Mouse (Mus musculus) heart, adult 9 months (tissue): ENCODE results near the gene Jmjd6.
"Not testable (repeated sequence)": the region's sequence is repeated elsewhere in the genome, so short reads cannot be mapped to it uniquely, and the experiment has no call there.

Experiments used
- DNase-seq, 2 experiments: peaks; one replicate each; pipeline ENCODE4 v3.0.0; 2022; ENCODE audit warnings: low spot score in 2 of 2

The Jmjd6 gene

DNA sequence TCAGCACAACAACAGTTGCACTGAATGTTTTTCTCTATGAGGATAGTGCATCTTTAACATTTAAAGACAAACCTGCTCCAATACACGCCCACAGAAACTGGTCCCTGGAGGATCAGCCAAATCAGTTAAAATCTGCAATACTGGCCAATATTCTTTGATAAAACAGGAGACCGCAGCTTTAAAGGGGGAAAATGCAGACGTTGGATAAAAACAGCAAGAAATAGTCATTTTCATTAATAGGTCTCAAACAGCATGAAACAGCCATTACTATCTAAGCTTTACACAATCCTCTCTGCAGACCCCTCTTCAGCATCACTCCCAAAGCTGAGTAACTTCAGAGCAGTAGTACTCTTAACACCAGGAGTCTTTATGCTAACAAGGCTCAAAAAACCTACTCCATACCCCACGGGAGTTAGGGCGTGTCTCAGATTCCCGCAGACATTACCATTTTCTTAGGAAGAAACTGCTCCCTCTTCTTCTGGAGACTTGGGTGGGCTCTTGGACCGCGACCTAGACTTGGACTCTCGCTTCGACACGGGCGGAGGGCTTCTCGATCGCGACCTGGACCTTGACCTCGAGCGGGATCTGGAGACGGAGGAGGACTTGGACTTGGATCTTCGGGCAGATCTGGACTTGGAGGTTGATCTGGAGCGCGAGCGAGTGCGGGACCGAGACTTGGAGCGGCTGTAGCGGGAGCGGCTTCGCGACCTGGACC is 8.5 kb upstream of the Jmjd6 start:
- no peak for DNase-seq

DNA sequence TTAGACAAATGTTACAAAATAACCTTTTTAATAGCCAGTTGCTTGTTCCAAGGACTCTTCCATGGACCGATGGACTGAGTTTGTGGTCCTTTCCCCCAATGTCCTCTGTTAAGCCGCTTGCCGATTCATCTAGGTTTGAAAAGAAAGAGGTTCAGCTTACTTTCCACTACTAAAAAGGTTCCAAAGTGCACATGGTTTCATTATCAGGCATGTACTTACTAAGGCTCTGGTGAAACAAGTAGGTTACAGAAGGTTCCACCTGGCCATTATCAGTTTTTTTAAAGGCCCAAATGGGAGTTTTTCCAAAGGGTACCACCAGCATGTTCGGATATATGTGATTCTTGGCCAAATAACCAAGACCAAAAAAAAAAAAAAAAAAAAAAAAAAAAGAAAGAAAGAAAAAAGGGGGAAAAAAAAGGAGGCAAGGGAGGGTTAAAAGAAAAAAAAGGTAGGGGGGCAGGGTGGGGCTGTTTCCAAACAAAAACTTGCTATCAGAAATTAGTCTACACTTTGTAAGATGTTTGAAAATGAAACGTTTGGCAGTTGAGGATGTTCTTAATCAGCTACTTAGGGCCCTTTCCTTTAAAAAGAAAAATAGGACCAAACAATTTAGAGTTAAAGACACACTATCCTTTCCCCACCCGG is 7.7 kb upstream of the Jmjd6 start:
- no peak for DNase-seq

DNA sequence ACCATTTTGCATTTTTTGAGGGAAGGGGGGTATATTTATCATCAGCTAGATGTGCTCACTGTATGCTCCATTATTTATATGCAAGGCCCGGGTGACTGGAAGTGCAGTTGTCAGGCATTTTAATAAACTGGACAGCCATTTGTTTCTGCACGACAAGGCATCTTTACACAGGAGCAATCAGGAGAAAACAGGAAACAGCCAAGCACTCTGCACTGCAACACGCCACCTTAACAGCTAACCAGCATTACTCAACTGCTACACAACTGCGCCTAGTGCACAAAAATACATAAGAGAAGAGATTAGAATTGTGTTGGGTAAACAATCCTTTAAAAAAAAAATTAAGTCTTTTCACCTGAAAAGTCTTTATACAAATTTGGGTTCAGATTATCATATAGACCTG is 6.8 kb upstream of the Jmjd6 start:
- no peak for DNase-seq

DNA sequence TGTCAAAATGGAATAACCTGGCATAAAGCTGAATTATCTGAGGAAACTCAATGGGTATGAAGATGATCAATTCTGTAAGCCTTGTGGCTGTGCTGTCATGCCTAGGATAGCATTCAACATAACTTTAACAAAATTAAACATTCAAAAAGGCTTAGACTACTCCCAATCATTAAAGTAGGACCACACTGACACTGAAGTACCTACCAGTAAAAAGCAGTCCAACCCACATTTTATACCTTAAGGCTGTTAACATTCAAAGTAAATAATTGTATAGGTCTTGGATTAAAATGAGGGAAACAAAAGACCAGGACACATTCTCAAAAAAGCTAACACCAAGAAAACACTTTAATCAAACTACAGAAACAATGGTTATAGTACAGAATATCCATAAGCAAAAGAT is 6.3 kb upstream of the Jmjd6 start:
- no peak for DNase-seq

DNA sequence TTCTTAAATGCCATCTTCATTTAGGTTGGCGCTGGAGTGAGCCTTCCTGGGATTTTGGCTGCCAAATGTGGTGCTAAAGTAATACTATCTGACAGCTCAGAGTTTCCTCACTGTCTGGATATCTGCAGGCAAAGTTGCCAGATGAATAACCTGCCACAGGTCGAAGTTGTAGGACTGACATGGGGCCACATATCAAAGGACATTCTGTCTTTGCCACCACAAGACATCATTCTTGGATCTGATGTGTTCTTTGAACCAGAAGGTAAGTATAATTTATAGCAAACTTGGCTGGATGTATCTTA is 5.6 kb upstream of the Jmjd6 start:
- DNase-seq, result not testable (repeated sequence)

DNA sequence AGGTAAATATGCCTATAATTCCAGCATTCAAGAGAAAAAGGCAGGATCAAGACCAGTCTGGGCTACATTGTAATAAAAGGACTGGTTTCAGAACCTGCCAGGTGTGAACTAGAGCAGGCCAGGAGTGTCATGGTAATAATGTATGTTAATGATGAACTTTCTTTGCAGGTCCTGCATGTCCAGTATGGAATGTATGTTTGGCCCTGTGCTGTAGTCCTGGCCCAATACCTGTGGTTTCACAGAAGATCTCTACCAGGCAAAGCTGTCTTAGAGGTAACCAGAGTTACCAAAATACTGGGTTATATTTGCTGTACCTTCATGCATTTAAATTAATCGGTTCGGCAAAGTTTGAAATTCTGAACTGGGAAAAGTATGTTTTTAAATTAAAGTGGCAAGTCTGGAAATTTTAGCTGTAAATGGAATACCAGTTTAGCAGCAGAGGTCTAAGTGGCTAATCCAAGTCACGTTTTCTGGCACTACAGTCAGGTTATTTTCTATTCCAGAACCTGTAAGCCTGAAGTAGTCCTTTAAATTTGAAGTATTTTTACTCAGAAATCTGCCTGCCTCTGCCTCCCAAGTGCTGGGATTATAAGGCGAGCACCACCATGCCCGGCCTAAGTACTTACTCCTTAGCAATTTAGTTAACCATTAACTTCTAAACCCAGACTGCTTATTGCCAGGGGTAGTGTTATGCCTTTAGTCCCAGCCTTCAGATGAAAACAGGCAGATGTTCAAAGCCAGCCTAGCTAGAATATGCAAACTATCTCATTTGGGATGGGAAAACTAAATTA is 5.0 kb upstream of the Jmjd6 start:
- no peak for DNase-seq

DNA sequence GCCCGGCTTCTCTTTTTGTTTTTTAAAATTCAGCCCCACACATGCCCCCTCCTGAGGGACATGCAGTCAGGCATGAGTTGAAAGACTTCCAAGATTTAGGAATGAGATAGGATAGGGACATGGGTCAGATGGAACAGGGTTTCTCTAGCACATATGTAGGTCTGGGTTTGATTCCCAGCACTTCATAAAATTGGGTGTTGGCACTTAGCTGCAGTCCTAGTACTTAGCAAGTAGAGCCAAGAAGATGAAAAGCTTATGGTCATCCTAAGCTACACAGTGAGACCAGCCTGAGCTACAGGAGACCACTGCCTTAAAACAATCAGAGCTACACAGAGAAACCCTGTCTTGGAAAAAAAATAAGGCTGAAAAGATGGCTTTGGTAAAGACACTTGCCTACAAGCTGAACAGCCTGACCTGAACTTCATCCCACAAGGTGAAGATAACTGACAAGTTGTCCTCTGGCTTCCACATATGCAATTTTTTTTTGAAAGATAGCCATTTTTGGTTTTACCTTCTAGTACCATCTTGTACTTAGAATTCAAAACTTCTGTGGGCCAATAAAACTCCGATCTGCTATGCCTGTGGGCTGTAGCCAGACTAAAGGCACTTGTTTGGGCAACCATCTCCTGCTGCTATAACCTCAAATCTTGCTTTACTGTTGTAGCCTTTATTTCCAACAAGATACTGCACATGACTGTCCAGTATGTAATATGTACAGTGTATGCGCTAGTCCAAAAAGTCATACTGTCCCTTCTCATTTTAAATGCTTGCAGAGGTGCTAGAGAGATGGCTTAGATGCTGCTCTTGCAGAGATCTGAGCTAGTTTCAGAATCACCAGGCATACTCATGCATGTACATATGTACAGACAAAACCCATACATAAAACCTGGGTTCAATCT is 4.2 kb upstream of the Jmjd6 start:
- no peak for DNase-seq

DNA sequence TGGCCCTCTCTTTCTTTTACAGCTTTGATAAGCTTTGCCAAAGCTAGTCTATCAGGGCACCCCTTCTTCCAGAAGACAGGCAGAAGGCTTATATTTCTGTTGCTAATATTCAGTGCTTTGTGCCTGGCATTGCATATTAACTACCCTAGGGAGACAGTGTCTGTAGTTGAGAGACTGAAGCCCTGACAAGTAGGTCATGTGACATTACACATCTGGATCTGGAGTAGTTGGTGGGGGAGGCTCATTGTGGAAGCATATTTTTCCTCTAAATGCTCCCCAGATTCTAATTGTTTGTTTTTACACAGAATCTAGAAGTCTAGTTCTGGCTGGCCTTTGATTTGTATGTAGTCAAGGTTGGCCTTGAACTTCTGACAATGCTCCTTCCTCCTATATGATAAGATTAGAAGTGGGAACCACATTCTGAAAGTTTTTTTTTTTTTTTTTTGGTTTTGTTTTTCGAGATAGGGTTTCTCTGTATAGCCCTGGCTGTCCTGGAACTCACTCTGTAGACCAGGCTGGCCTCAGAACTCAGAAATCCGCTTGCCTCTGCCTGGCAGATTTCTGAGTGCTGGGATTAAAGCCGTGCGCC is 3.4 kb upstream of the Jmjd6 start:
- DNase-seq, result no peak

DNA sequence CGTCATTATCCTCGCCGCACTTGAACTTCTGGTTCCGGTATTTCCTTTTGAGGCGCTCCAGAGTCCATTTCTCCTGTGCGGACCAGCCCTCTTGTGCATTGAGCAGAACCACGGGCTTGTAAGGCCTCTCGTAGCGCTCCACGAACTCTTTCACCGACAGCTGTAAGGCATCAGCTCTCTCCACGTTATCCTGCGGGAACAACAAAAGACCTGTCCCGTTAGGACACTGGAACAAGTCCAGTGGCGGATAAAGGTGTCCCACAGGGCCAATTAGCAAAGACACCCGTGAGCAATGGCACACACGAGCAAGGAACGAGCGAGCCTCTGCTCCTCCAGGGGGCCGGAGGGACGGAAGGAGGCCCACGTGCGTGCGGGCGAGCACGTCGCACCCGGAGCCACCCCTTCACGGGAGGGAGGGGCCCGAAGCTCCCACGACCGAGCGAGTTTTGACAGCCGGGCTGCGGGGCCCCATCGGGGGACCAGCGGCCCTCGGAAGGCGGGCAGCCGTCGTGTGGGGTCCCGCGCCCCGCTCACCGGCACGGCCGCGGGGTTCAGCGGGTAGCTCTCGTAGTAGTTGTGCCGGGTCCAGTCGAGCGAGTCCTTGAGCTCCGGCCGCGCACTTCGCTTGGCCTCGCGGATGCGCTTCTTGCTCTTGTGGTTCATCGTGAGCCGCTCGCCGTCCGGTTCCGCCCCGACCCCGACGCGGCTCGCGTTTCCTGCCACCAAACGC is 553 bp downstream of the Jmjd6 start:
- DNase-seq, result peak; percentile 63 to 67

DNA sequence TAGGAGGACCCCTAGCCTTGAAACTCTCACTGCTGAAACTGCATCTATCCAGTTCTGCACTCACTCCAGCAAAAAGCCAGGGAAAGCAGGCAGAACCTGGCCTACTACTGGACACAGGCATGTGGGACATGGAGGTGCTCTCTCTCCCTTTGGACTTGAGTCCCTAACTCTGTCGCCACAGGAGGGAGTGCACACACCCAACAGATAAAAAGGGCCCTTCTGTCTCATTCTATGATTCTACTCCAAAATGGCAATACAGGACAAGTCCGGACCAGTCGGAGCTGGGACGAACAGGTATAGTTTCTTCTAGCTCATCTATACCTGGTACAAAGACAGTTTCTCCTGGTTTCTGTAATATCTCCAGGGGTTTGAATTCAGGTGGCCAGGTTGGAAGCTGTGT is 2.5 kb downstream of the Jmjd6 start:
- no peak for DNase-seq

DNA sequence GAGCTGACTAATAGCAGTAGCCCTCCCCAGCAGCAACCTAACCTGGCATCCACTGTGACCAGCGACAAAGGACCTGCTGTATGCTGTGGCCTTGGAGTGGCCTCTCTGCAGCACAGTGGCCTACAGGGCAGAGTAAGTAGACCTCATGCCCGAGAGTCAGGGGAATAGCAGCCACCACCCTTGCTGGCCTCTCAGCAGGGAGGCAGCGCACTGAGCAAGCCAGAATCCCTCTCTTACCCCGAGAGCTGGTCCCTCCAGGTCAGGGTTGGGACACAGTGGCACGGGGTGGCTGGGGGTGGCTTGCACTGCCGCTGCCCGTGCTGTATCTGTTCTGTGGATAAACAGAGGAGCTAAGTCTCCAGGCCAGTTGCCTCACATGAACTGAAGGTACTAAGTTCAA is 3.6 kb downstream of the Jmjd6 start:
- DNase-seq, result no peak

DNA sequence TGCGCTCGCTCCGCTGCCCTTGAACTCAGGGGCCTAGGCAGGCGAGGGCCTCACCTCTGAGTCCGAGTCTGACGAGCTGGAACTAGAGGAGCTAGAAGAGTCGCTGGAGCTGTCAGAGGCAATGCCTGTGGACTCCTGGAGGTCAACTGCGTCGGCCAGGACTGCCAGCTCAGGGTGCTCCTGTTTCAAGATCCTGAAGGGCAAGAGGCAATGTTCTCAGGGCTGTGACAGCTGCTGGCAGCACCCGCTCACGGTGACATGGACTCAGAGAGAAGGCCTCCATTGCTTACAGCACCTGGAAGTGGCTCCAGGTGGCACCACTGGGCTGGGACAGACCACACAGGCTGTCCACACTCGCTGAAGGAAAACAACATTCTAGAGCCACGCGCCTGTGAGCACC is 4.3 kb downstream of the Jmjd6 start:
- no peak for DNase-seq

DNA sequence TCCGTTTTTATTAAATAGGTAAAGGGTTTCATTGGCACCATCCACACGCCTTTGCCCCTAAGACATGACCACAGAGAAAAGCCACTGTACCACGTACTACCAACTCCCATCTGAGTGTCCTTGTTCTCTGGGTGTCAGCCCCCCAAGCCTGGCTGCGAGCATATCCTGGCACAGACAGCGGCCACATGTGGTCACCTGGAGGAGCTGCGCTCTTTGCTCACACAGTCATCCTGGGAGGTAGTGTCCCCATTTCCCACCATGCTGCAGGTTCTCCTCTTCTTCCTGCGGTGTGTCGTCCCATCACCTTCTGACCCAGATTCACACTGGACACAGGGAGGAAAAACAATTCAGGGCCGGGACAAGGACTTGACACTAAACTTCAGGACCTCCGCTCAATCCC is 5.8 kb downstream of the Jmjd6 start:
- DNase-seq, result no peak

DNA sequence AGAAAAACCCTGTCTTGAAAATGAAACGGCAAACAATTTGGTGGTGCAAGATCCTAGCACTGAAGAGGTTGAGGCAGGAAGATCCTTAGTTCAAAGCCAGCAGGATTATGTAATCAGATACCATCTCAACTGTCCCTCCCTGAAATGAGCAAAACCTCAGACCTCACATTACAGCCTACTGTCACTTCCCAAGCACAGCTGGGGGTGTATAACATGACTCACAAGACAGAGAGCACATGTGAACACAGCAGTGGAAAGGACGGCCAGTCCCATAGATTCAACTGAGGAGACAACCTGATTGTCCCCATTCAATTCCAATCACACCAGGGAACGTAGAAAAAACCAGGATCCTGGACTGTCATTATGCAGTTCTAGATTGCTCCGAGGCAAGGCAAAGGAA is 7.0 kb downstream of the Jmjd6 start:
- no peak for DNase-seq

DNA sequence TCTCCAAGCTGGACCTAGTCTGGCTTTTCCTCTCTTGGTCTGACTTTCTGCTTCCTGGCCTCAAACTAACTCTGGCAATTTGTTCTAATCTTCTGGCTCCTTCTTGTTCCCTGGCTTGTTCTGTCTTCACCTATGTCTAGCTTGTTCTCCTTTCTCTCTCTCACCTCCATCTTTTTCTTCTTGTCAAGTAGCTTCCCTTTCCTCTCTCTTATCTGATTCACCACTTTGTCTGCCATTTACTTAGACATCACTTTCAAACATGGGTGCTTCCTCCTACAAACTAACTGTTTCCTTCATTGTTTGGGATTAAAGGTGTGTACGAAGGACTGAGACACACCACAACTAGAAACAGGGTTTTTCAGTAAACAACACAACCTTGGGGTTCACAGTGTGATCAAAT is 8.3 kb downstream of the Jmjd6 start:
- no peak for DNase-seq

DNA sequence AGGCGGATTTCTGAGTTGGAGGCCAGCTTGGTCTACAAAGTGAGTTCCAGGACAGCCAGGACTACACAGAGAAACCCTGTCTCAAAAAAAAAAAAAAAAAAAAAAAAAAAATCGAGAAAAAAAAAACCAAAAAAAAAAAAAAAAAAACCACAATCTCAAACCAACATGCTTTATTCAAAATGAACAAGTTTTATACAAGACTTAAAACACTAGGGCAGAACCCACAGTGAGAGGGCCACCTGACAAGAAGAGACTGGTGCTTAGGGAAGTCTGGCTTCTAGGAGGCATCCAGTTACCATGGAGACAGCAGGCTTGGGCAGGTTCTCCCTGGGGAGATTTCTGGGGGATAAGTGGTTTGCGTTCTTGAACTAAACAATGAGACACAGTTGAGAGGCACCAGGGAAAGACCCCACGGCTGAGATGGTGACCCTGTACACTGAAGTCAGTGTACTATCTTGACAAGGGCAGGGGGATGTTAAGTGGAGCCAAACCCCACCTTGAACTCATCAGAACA is 11.0 kb downstream of the Jmjd6 start:
- no peak for DNase-seq

DNA sequence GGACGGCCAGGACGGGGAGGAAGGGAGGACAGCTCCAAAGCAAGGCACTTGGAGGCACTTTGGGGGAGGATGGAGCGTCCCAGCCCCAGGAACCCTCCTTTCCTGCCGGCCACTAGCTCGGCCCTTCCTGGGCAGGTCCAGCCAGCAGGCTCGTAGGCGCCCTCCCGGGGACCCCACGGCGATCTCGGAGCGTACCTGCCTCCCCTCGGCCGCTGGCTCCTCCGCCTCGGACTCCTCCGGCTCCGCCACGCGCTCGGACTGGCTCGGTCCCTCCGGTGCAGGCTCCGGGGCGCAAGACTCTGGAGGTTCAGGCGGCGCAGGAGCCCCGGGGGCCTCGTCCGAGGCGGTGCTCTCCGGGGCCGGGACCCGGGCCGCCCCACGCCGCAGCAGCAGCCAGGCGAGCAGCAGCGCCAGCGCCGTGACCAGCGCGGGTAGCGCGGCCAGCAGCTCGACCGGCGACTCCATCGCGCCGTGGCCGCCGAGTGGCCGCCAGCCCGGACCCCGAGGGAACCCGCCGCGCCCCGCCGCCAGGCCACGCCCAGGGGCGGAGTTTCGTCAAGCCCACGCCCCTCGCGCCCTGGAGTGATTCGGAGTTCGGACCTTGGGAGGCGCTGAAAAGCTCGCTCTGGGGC is 15.6 kb downstream of the Jmjd6 start, which contains the start of gene Mxra7:
Gene Mxra7, minus strand, starts transcription at position 513 of the 632 bp plus-strand sequence.
- DNase-seq, result peak; percentile 85 to 88

DNA sequence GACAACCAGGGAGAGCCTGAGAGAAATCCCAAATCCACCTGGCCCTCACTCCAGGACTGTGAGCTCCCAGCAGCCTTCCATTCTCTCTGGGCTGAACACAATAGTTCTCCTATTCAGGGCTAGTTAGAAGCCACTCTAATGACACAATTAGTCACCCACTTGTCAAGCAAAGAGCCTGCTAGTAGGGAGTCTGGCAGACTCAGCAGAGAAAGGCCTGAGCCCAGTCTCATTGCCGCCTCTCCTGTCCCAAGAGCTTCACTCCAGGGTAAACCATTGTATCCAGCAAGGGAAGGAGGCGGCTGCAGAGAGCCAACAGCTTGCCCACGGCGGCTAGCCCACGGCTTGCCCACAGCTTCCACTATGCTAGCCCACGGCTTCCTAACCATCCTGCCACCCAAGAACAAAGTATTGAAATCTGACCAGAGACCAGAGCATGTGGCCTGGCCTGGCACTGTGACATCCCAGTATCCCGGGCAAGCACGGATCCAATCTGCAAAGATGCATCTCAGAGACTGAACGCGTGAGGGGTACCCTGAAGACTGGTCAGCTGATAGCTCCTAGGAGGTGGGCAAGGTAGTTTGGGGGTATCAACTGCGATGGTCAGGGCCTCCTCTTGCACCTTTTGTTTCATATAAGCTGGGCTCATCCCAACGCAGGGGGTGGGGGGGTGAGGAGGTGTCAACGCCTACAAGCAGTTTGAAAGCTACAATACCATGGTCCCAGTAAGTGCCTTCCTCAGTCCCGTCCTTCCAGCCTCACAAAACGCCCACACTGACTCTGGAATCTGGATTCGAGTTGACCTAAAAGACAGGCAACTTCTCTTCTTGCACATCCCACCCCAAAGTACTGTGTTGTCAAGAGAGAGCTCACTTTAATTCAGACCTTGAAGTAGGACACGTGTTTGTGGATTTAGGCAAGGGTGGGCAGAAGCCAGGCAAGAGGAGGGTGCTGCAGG is 16.4 kb downstream of the Jmjd6 start:
- no peak for DNase-seq

DNA sequence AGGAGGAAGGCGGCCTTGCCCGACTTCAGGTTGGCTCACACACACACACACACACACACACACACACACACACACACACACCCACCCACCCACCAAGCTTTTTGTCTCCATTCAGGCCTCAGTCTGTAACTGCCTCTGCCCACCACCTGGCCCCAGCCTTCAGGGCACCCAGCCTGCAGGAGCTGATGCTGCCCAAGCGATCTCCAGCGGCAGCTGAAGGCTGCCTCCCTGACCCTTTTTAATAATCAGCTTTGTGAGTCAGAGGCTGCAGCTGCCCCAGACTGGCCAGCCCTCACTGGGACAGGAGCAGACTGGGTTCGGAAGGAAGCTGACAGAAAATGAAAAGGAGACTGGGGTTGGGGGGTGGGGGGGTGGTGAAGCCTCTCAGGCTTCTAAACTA is 18.0 kb downstream of the Jmjd6 start:
- no peak for DNase-seq
